Mouse (Mus musculus): ENCODE results near the gene Apobr.
A peak's percentile ranks its signal among the peaks of the same experiment; 100 is the strongest.

The Apobr gene

GRCm38 (mm10) chr7:126584506-126584977, at the start of gene Apobr:
TSS of gene Apobr (plus strand) at chr7:126584942.
- peak; percentile 33 for DNase-seq (ENCODE audit: low read depth, low spot score)

GRCm38 (mm10) chr7:126535766-126536165, 49.0 kb upstream of the Apobr start:
- peak; percentile 18 for DNase-seq (ENCODE audit: low read depth, low spot score)

GRCm38 (mm10) chr7:126536466-126536865, 48.3 kb upstream of the Apobr start:
- DNase-seq (ENCODE audit: low read depth, low spot score): no peak

- DNase-seq (ENCODE audit: low read depth, low spot score): peak; percentile 70
Measured at GRCm38 (mm10) chr7:126537820-126538585, 46.7 kb upstream of the Apobr start.

GRCm38 (mm10) chr7:126541661-126542060, 43.1 kb upstream of the Apobr start:
- no peak for DNase-seq (ENCODE audit: low read depth, low spot score)

- DNase-seq (ENCODE audit: low read depth, low spot score): no peak
Measured at GRCm38 (mm10) chr7:126545631-126546030, 39.1 kb upstream of the Apobr start.

GRCm38 (mm10) chr7:126554796-126555195, 29.9 kb upstream of the Apobr start:
- DNase-seq (ENCODE audit: low read depth, low spot score): no peak

- DNase-seq (ENCODE audit: low read depth, low spot score): no peak
Measured at GRCm38 (mm10) chr7:126556635-126557034, 28.1 kb upstream of the Apobr start.

GRCm38 (mm10) chr7:126565693-126566092, 19.0 kb upstream of the Apobr start:
- peak; percentile 63 for DNase-seq (ENCODE audit: low read depth, low spot score)

GRCm38 (mm10) chr7:126566094-126566765, 18.5 kb upstream of the Apobr start, which contains the start of gene Eif3c:
TSS of gene Eif3c (minus strand) at chr7:126566411.
- peak; percentile 96 for DNase-seq (ENCODE audit: low read depth, low spot score)

- peak; percentile 87 for DNase-seq (ENCODE audit: low read depth, low spot score)
Measured at GRCm38 (mm10) chr7:126576946-126577345, 7.8 kb upstream of the Apobr start.

- peak; percentile 53 for DNase-seq (ENCODE audit: low read depth, low spot score)
Measured at GRCm38 (mm10) chr7:126579172-126579571, 5.6 kb upstream of the Apobr start.

- DNase-seq (ENCODE audit: low read depth, low spot score): no peak
Measured at GRCm38 (mm10) chr7:126581661-126582060, 3.1 kb upstream of the Apobr start.

GRCm38 (mm10) chr7:126582759-126583158, 2.0 kb upstream of the Apobr start:
- DNase-seq (ENCODE audit: low read depth, low spot score): peak; percentile 59

GRCm38 (mm10) chr7:126583251-126583709, 1.5 kb upstream of the Apobr start:
- DNase-seq (ENCODE audit: low read depth, low spot score): peak; percentile 97

GRCm38 (mm10) chr7:126583761-126584160, 981 bp upstream of the Apobr start:
- no peak for DNase-seq (ENCODE audit: low read depth, low spot score)

- DNase-seq (ENCODE audit: low read depth, low spot score): no peak
Measured at GRCm38 (mm10) chr7:126585717-126586116, 975 bp downstream of the Apobr start, which contains the start of gene Cln3. TSS of gene Cln3 (minus strand) at chr7:126585817.

GRCm38 (mm10) chr7:126586839-126587238, 2.1 kb downstream of the Apobr start:
- no peak for DNase-seq (ENCODE audit: low read depth, low spot score)

- DNase-seq (ENCODE audit: low read depth, low spot score): peak; percentile 84
Measured at GRCm38 (mm10) chr7:126587779-126588178, 3.0 kb downstream of the Apobr start.

- no peak for DNase-seq (ENCODE audit: low read depth, low spot score)
Measured at GRCm38 (mm10) chr7:126594862-126595561, 10.3 kb downstream of the Apobr start, which contains the start of gene Il27. TSS of gene Il27 (minus strand) at chr7:126594941.

GRCm38 (mm10) chr7:126595890-126596289, 11.1 kb downstream of the Apobr start:
- no peak for DNase-seq (ENCODE audit: low read depth, low spot score)

- DNase-seq (ENCODE audit: low read depth, low spot score): no peak
Measured at GRCm38 (mm10) chr7:126596414-126596813, 11.7 kb downstream of the Apobr start.

Data from R1 (cell line).